Mouse (Mus musculus): ENCODE measurements around the gene Gm21915. TPM values are rescaled to one million over a fixed set of nuclear protein-coding genes. Genes with fewer than 3 reads are reported as not detected.

Gene Gm21915
- not detected in 2 replicates for polyA plus RNA-seq (2015; fragmentation: Nextera tagmentation; extraction: Ambion mirVana)

- no peaks in the 10 kb centered on the region for H3K36me3 ChIP-seq (ENCODE audit: control insufficient read depth, insufficient read depth, low read length)
- 74% methylated on average over 3 of the region's 3 CpGs for WGBS
- H3K4me3 ChIP-seq (ENCODE audit: low read depth, low read length) = no peak within 1 kb of the TSS
- no peak within 1 kb of the TSS for H3K4me2 ChIP-seq (replicated peaks; ENCODE audit: low read depth)
- no peak within 1 kb of the TSS for H3K9ac ChIP-seq (ENCODE audit: low read length)
- H3K27ac ChIP-seq (replicated peaks) = no peak within 1 kb of the TSS
- no peaks in the 10 kb centered on the region for H3K27me3 ChIP-seq (ENCODE audit: control insufficient read depth, insufficient read depth, low read length)
- DNase-seq (ENCODE audit: low spot score) = no peak
- no peaks in the 10 kb centered on the region for H3K9me3 ChIP-seq (ENCODE audit: control insufficient read depth, low read length)
- no peak for TF ChIP-seq EP300 (optimal IDR thresholded peaks at IDR 0.05)
- TF ChIP-seq CTCF (IDR thresholded peaks at IDR 0.05; ENCODE audit: low read depth) = no peak
- ATAC-seq (ENCODE audit: low FRiP score, low TSS enrichment) = no peak
- no peaks in the 10 kb centered on the region for H3K4me1 ChIP-seq (replicated peaks; ENCODE audit: control insufficient read depth, insufficient read depth)
These were observed at the start of gene Gm21915 for GRCm38 (mm10) chr9:40670313-40670712. TSS of gene Gm21915 (plus strand) at chr9:40670613.

- ATAC-seq (ENCODE audit: low FRiP score, low TSS enrichment) = no peak
- TF ChIP-seq EP300 (optimal IDR thresholded peaks at IDR 0.05) (no peak), CTCF (IDR thresholded peaks at IDR 0.05; ENCODE audit: low read depth) (no peak)
- no peaks in the 10 kb centered on the region for H3K4me1 ChIP-seq (replicated peaks; ENCODE audit: control insufficient read depth, insufficient read depth)
- no peaks in the 10 kb centered on the region for H3K36me3 ChIP-seq (ENCODE audit: control insufficient read depth, insufficient read depth, low read length)
- 93% methylated on average over 3 of the region's 3 CpGs for WGBS
- no peaks in the 10 kb centered on the region for H3K9me3 ChIP-seq (ENCODE audit: control insufficient read depth, low read length)
- H3K9ac ChIP-seq (ENCODE audit: low read length) = no peak overlapping the region
- no peak overlapping the region for H3K4me3 ChIP-seq (ENCODE audit: low read depth, low read length)
- H3K27me3 ChIP-seq (ENCODE audit: control insufficient read depth, insufficient read depth, low read length) = no peaks in the 10 kb centered on the region; the same call in 1 of the 2 replicates
- no peak overlapping the region for H3K4me2 ChIP-seq (replicated peaks; ENCODE audit: low read depth)
- no peak for DNase-seq (ENCODE audit: low spot score)
- no peak overlapping the region for H3K27ac ChIP-seq (replicated peaks)
These were observed 48.1 kb upstream of the Gm21915 start for GRCm38 (mm10) chr9:40622265-40622664.

- TF ChIP-seq CTCF (IDR thresholded peaks at IDR 0.05; ENCODE audit: low read depth) (no peak), EP300 (optimal IDR thresholded peaks at IDR 0.05) (no peak)
- H3K4me3 ChIP-seq (ENCODE audit: low read depth, low read length) = no peak overlapping the region
- H3K4me2 ChIP-seq (replicated peaks; ENCODE audit: low read depth) = no peak overlapping the region
- H3K36me3 ChIP-seq (ENCODE audit: control insufficient read depth, insufficient read depth, low read length) = no peaks in the 10 kb centered on the region
- DNase-seq (ENCODE audit: low spot score) (no peak), ATAC-seq (ENCODE audit: low FRiP score, low TSS enrichment) (no peak)
- WGBS = 87% methylated on average over 4 of the region's 4 CpGs
- no peak overlapping the region for H3K27ac ChIP-seq (replicated peaks)
- H3K9ac ChIP-seq (ENCODE audit: low read length) = no peak overlapping the region
- H3K27me3 ChIP-seq (ENCODE audit: control insufficient read depth, insufficient read depth, low read length) = no peaks in the 10 kb centered on the region; the same call in 1 of the 2 replicates
- H3K9me3 ChIP-seq (ENCODE audit: control insufficient read depth, low read length) = no peaks in the 10 kb centered on the region
- H3K4me1 ChIP-seq (replicated peaks; ENCODE audit: control insufficient read depth, insufficient read depth) = no peaks in the 10 kb centered on the region
These were observed 47.6 kb upstream of the Gm21915 start for GRCm38 (mm10) chr9:40622793-40623192.

GRCm38 (mm10) chr9:40625341-40625740 lies 45.1 kb upstream of the Gm21915 start:
- Histone ChIP-seq H3K4me1 (replicated peaks; ENCODE audit: control insufficient read depth, insufficient read depth) (no peaks in the 10 kb centered on the region), H3K4me2 (replicated peaks; ENCODE audit: low read depth) (no peak overlapping the region), H3K27ac (replicated peaks) (no peak overlapping the region), H3K36me3 (ENCODE audit: control insufficient read depth, insufficient read depth, low read length) (no peaks in the 10 kb centered on the region), H3K27me3 (ENCODE audit: control insufficient read depth, insufficient read depth, low read length) (no peaks in the 10 kb centered on the region; the same call in 1 of the 2 replicates), H3K9me3 (ENCODE audit: control insufficient read depth, low read length) (no peaks in the 10 kb centered on the region), H3K9ac (ENCODE audit: low read length) (no peak overlapping the region), H3K4me3 (ENCODE audit: low read depth, low read length) (no peak overlapping the region)
- DNase-seq (ENCODE audit: low spot score) (no peak), ATAC-seq (ENCODE audit: low FRiP score, low TSS enrichment) (no peak)
- TF ChIP-seq EP300 (optimal IDR thresholded peaks at IDR 0.05) (no peak), CTCF (IDR thresholded peaks at IDR 0.05; ENCODE audit: low read depth) (no peak)
- 68% methylated on average over 3 of the region's 3 CpGs for WGBS

GRCm38 (mm10) chr9:40626566-40626965 lies 43.8 kb upstream of the Gm21915 start:
- DNase-seq (ENCODE audit: low spot score) (no peak), ATAC-seq (ENCODE audit: low FRiP score, low TSS enrichment) (no peak)
- Histone ChIP-seq H3K4me1 (replicated peaks; ENCODE audit: control insufficient read depth, insufficient read depth) (no peaks in the 10 kb centered on the region), H3K4me3 (ENCODE audit: low read depth, low read length) (no peak overlapping the region), H3K9ac (ENCODE audit: low read length) (no peak overlapping the region), H3K27ac (replicated peaks) (no peak overlapping the region), H3K9me3 (ENCODE audit: control insufficient read depth, low read length) (no peaks in the 10 kb centered on the region), H3K4me2 (replicated peaks; ENCODE audit: low read depth) (no peak overlapping the region), H3K36me3 (ENCODE audit: control insufficient read depth, insufficient read depth, low read length) (no peaks in the 10 kb centered on the region), H3K27me3 (ENCODE audit: control insufficient read depth, insufficient read depth, low read length) (no peaks in the 10 kb centered on the region; the same call in 1 of the 2 replicates)
- TF ChIP-seq CTCF (IDR thresholded peaks at IDR 0.05; ENCODE audit: low read depth) = no peak
- WGBS = 37% methylated on average over 11 of the region's 11 CpGs

- Histone ChIP-seq H3K4me3 (ENCODE audit: low read depth, low read length) (no peak overlapping the region), H3K9me3 (ENCODE audit: control insufficient read depth, low read length) (no peaks in the 10 kb centered on the region), H3K4me2 (replicated peaks; ENCODE audit: low read depth) (no peak overlapping the region), H3K4me1 (replicated peaks; ENCODE audit: control insufficient read depth, insufficient read depth) (no peaks in the 10 kb centered on the region), H3K36me3 (ENCODE audit: control insufficient read depth, insufficient read depth, low read length) (no peaks in the 10 kb centered on the region), H3K27ac (replicated peaks) (no peak overlapping the region), H3K27me3 (ENCODE audit: control insufficient read depth, insufficient read depth, low read length) (no peaks in the 10 kb centered on the region; the same call in 1 of the 2 replicates), H3K9ac (ENCODE audit: low read length) (no peak overlapping the region)
- ATAC-seq (ENCODE audit: low FRiP score, low TSS enrichment) (no peak), DNase-seq (ENCODE audit: low spot score) (no peak)
- 54% methylated on average over 9 of the region's 9 CpGs for WGBS
- TF ChIP-seq CTCF (IDR thresholded peaks at IDR 0.05; ENCODE audit: low read depth) (no peak), EP300 (optimal IDR thresholded peaks at IDR 0.05) (no peak)
These were observed 43.2 kb upstream of the Gm21915 start for GRCm38 (mm10) chr9:40627146-40627713.
